8 mouse cellular contexts compared by ENCODE assay signal in the genomic region with DNA sequence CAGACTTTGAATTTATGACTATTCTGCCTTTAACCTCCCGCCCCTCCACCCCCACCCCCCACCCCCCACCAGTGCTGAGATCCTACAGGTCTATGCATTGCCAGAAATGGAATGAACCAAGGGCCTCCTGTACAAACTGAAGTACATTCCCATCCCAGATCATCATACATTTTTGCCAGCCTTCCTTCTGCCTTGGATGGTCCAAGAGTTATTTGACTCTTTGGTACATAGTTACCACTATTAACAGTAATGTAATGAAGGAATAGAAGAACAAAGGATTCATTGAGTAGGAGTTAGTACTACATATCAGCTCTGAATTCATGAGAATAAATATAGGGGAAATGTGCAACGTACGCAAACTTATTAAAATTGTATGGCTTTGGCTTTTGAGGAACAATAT. TPM values are rescaled to one million over a fixed set of nuclear protein-coding genes. Genes with fewer than 3 reads are reported as not detected.
DNase-seq lines count a peak whose midpoint lies in the region; ATAC-seq lines count a peak whose summit lies in the region.

No protein-coding gene starts in this region.

- H3K9ac ChIP-seq in heart, embryonic 15.5 days, result no peak overlapping the region
- no peak overlapping the region for H3K9ac ChIP-seq in embryonic facial prominence, embryonic 13.5 days
- H3K9ac ChIP-seq in intestine, embryonic 14.5 days (ENCODE audit: low read length), result no peak overlapping the region
- no peak overlapping the region for H3K9ac ChIP-seq in midbrain, embryonic 14.5 days (replicated peaks; ENCODE audit: low read length)

- H3K27me3 ChIP-seq in heart, embryonic 15.5 days, result peaks cover 5% of the 10 kb centered on the region; the same call in 1 of the 2 replicates
- H3K27me3 ChIP-seq in embryonic facial prominence, embryonic 13.5 days, result no peaks in the 10 kb centered on the region
- no peaks in the 10 kb centered on the region for H3K27me3 ChIP-seq in intestine, embryonic 14.5 days (replicated peaks; ENCODE audit: control insufficient read depth, insufficient read depth, low read length)
- no peaks in the 10 kb centered on the region for H3K27me3 ChIP-seq in midbrain, embryonic 14.5 days (ENCODE audit: control insufficient read depth, insufficient read depth, low read length)

- 21% methylated on average over 3 of the region's 3 CpGs for WGBS in heart, embryonic 15.5 days
- 21% methylated on average over 3 of the region's 3 CpGs for WGBS in embryonic facial prominence, embryonic 13.5 days
- WGBS in intestine, embryonic 14.5 days, result 13% methylated on average over 3 of the region's 3 CpGs
- 20% methylated on average over 3 of the region's 3 CpGs for WGBS in midbrain, embryonic 14.5 days

- ATAC-seq in heart, embryonic 15.5 days (replicated peaks; ENCODE audit: insufficient number of reproducible peaks, insufficient read depth, low FRiP score, low read depth), result no peak
- ATAC-seq in embryonic facial prominence, embryonic 13.5 days (ENCODE audit: insufficient number of reproducible peaks, insufficient read depth, low FRiP score, low TSS enrichment, low read depth), result 0 out of 2 replicates have a peak, but pooled peaks have one; percentile 12
- peak; percentile 38 for ATAC-seq in intestine, embryonic 14.5 days (replicated peaks; ENCODE audit: low FRiP score, low TSS enrichment, low read depth)
- peak; percentile 31; the same call in 1 of the 2 replicates for ATAC-seq in midbrain, embryonic 14.5 days (ENCODE audit: low FRiP score, low TSS enrichment)

- H3K4me1 ChIP-seq in heart, embryonic 15.5 days (replicated peaks), result peaks cover 13% of the 10 kb centered on the region
- peaks cover 15% of the 10 kb centered on the region for H3K4me1 ChIP-seq in embryonic facial prominence, embryonic 13.5 days
- H3K4me1 ChIP-seq in intestine, embryonic 14.5 days (replicated peaks; ENCODE audit: control insufficient read depth, insufficient read depth, low read length), result peaks cover 11% of the 10 kb centered on the region
- peaks cover 12% of the 10 kb centered on the region for H3K4me1 ChIP-seq in midbrain, embryonic 14.5 days (ENCODE audit: control insufficient read depth, insufficient read depth, low read length)

- H3K36me3 ChIP-seq in heart, embryonic 15.5 days, result peaks cover 22% of the 10 kb centered on the region
- peaks cover 19% of the 10 kb centered on the region for H3K36me3 ChIP-seq in embryonic facial prominence, embryonic 13.5 days
- H3K36me3 ChIP-seq in intestine, embryonic 14.5 days (ENCODE audit: control insufficient read depth, insufficient read depth, low read length), result peaks cover 32% of the 10 kb centered on the region
- peaks cover 26% of the 10 kb centered on the region for H3K36me3 ChIP-seq in midbrain, embryonic 14.5 days (ENCODE audit: control insufficient read depth, insufficient read depth, low read length)

- peak overlapping the region; percentile 47 for H3K4me2 ChIP-seq in heart, embryonic 15.5 days
- peak overlapping the region; percentile 94 for H3K4me2 ChIP-seq in embryonic facial prominence, embryonic 13.5 days
- H3K4me2 ChIP-seq in intestine, embryonic 14.5 days (ENCODE audit: low read length), result peak overlapping the region; percentile 52
- peak overlapping the region; percentile 98 for H3K4me2 ChIP-seq in midbrain, embryonic 14.5 days (ENCODE audit: low read length)

- H3K9me3 ChIP-seq in heart, embryonic 15.5 days (replicated peaks), result no peaks in the 10 kb centered on the region
- H3K9me3 ChIP-seq in embryonic facial prominence, embryonic 13.5 days, result no peaks in the 10 kb centered on the region
- no peaks in the 10 kb centered on the region for H3K9me3 ChIP-seq in intestine, embryonic 14.5 days (ENCODE audit: control insufficient read depth, low read length)
- H3K9me3 ChIP-seq in midbrain, embryonic 14.5 days (ENCODE audit: control insufficient read depth, low read length), result no peaks in the 10 kb centered on the region

- no peak for DNase-seq in heart, adult 18-20 months
- no peak for DNase-seq in intestine, embryonic 14.5 days (ENCODE audit: low spot score)
- no peak for DNase-seq in midbrain, embryonic 14.5 days
- no peak for DNase-seq in right cerebral cortex, postnatal 36 days (ENCODE audit: low spot score in 2 of 2)
- DNase-seq in cerebellum, postnatal 14 days, result no peak
- DNase-seq in embryo, embryonic 10.5 days (ENCODE audit: low spot score), result no peak

- peak overlapping the region; percentile 93 for H3K4me3 ChIP-seq in heart, embryonic 15.5 days
- H3K4me3 ChIP-seq in embryonic facial prominence, embryonic 13.5 days, result peak overlapping the region; percentile 98
- peak overlapping the region; percentile 100 for H3K4me3 ChIP-seq in intestine, embryonic 14.5 days (ENCODE audit: low read depth, low read length)
- 0 out of 2 replicates have a peak overlapping the region, but pooled peaks have one; percentile 13 for H3K4me3 ChIP-seq in midbrain, embryonic 14.5 days (replicated peaks; ENCODE audit: low read depth, low read length)

- H3K27ac ChIP-seq in heart, embryonic 15.5 days, result no peak overlapping the region
- no peak overlapping the region for H3K27ac ChIP-seq in embryonic facial prominence, embryonic 13.5 days
- H3K27ac ChIP-seq in intestine, embryonic 14.5 days (ENCODE audit: low read depth), result no peak overlapping the region
- peak overlapping the region; percentile 37; the same call in 1 of the 2 replicates for H3K27ac ChIP-seq in midbrain, embryonic 14.5 days (replicated peaks; ENCODE audit: low read depth, low read length)

RNA-seq across cellular contexts. Expression of gene Prpf8, which starts 0.4 kb away (rescaled TPM):
- polyA plus RNA-seq in heart, embryonic 15.5 days (2015; fragmentation: Nextera tagmentation; extraction: Ambion mirVana), result 24.8 and 37.1 TPM in 2 replicates
- 10 to 100 TPM; 86.5 to 92.7 TPM for total RNA-seq in heart, adult 18-20 months (2021)
- polyA plus RNA-seq in embryonic facial prominence, embryonic 13.5 days (2015; fragmentation: Nextera tagmentation; extraction: Ambion mirVana), result 62.5 and 63.1 TPM in 2 replicates
- polyA plus RNA-seq in intestine, embryonic 14.5 days (2014; fragmentation: Nextera tagmentation; extraction: Ambion mirVana), result 86.9 and 88.7 TPM in 2 replicates
- polyA plus RNA-seq in midbrain, embryonic 14.5 days (2014; fragmentation: Nextera tagmentation; extraction: Ambion mirVana), result 59.9 and 89.5 TPM in 2 replicates

RNA-seq across cellular contexts. Expression of gene Rilp, which starts 23.7 kb away (rescaled TPM):
- polyA plus RNA-seq in heart, embryonic 15.5 days (2015; fragmentation: Nextera tagmentation; extraction: Ambion mirVana), result 7.7 and 9.2 TPM in 2 replicates
- total RNA-seq in heart, adult 18-20 months (2021), result 10 to 100 TPM; 46.5 to 48.2 TPM
- polyA plus RNA-seq in embryonic facial prominence, embryonic 13.5 days (2015; fragmentation: Nextera tagmentation; extraction: Ambion mirVana), result 0.41 TPM in 1 of 2 replicates, not detected in the other
- 0.43 and 0.65 TPM in 2 replicates for polyA plus RNA-seq in intestine, embryonic 14.5 days (2014; fragmentation: Nextera tagmentation; extraction: Ambion mirVana)
- 1.0 and 1.6 TPM in 2 replicates for polyA plus RNA-seq in midbrain, embryonic 14.5 days (2014; fragmentation: Nextera tagmentation; extraction: Ambion mirVana)

RNA-seq across cellular contexts. Expression of gene Tlcd2, which starts 24.7 kb away (rescaled TPM):
- polyA plus RNA-seq in heart, embryonic 15.5 days (2015; fragmentation: Nextera tagmentation; extraction: Ambion mirVana), result 7.9 and 13.4 TPM in 2 replicates
- total RNA-seq in heart, adult 18-20 months (2021), result 1 to 10 TPM; 2.4 to 4.9 TPM
- 37.9 and 38.9 TPM in 2 replicates for polyA plus RNA-seq in embryonic facial prominence, embryonic 13.5 days (2015; fragmentation: Nextera tagmentation; extraction: Ambion mirVana)
- polyA plus RNA-seq in intestine, embryonic 14.5 days (2014; fragmentation: Nextera tagmentation; extraction: Ambion mirVana), result 22.4 and 23.1 TPM in 2 replicates
- 1.1 and 2.5 TPM in 2 replicates for polyA plus RNA-seq in midbrain, embryonic 14.5 days (2014; fragmentation: Nextera tagmentation; extraction: Ambion mirVana)

RNA-seq across cellular contexts. Expression of gene Scarf1, which starts 27.1 kb away (rescaled TPM):
- 10.4 and 13.0 TPM in 2 replicates for polyA plus RNA-seq in heart, embryonic 15.5 days (2015; fragmentation: Nextera tagmentation; extraction: Ambion mirVana)
- 1 to 10 TPM; 6.6 to 6.8 TPM for total RNA-seq in heart, adult 18-20 months (2021)
- polyA plus RNA-seq in embryonic facial prominence, embryonic 13.5 days (2015; fragmentation: Nextera tagmentation; extraction: Ambion mirVana), result 5.0 and 6.0 TPM in 2 replicates
- 5.4 and 6.0 TPM in 2 replicates for polyA plus RNA-seq in intestine, embryonic 14.5 days (2014; fragmentation: Nextera tagmentation; extraction: Ambion mirVana)
- polyA plus RNA-seq in midbrain, embryonic 14.5 days (2014; fragmentation: Nextera tagmentation; extraction: Ambion mirVana), result 2.0 and 3.6 TPM in 2 replicates

RNA-seq across cellular contexts. Expression of gene Wdr81, which starts 31.7 kb away (rescaled TPM):
- 3.1 and 4.5 TPM in 2 replicates for polyA plus RNA-seq in heart, embryonic 15.5 days (2015; fragmentation: Nextera tagmentation; extraction: Ambion mirVana)
- total RNA-seq in heart, adult 18-20 months (2021), result 1 to 10 TPM; 7.6 to 8.3 TPM
- polyA plus RNA-seq in embryonic facial prominence, embryonic 13.5 days (2015; fragmentation: Nextera tagmentation; extraction: Ambion mirVana), result 5.3 and 7.1 TPM in 2 replicates
- polyA plus RNA-seq in intestine, embryonic 14.5 days (2014; fragmentation: Nextera tagmentation; extraction: Ambion mirVana), result 4.7 and 5.9 TPM in 2 replicates
- polyA plus RNA-seq in midbrain, embryonic 14.5 days (2014; fragmentation: Nextera tagmentation; extraction: Ambion mirVana), result 5.7 and 7.4 TPM in 2 replicates

Comparison
In these comparisons a context has a peak if more than half of its experiments do, and no peak if none do; other contexts are left out.
1. H3K4me2 ChIP-seq: peak in every context shown above with its lines; median percentile 98 in midbrain, embryonic 14.5 days; 94 in embryonic facial prominence, embryonic 13.5 days; 52 in intestine, embryonic 14.5 days; 47 in heart, embryonic 15.5 days.
2. H3K4me3 ChIP-seq: peak in every context shown above with its lines; median percentile 100 in intestine, embryonic 14.5 days; 98 in embryonic facial prominence, embryonic 13.5 days; 93 in heart, embryonic 15.5 days; 13 in midbrain, embryonic 14.5 days.